Mouse (Mus musculus): ENCODE measurements around the gene Nt5dc3. TPM values are rescaled to one million over a fixed set of nuclear protein-coding genes. Genes with fewer than 3 reads are reported as not detected.
A peak's percentile ranks its signal among the peaks of the same experiment; 100 is the strongest.

Gene Nt5dc3
- polyA plus RNA-seq, 1 experiment from 2014 or later, result 2.1 TPM

DNA sequence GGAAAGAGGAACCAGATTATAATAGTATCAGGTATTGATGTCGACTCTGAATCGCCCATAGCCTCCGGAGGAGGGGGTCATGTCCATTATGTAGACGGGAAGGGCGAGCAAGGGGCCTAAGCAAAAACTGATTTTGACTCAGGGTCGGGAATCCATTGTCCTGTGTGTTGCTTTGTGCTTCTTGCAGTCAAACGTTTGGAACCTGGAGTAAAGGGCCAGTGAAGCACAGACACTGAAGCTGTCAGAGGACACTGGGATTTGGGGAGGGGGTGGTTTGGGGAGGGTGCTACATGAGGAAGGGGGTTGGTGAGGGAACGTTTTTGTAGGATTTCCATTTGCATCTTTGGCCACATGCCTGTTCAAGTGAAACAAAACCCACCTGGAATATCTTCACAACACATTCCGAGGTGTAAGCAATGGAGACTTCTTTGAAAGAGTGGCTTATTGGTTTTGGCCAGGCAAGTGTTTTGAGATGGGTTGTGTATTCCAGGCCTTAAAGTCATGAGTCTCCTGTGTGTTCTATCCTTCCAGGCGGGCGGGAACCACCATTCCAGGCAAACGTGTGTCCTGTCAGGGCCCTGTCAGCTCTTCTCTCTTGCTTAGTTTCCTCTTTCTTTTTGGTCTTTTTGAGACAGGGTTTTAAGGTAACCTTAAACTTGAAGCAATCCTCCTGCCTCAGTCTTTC lies 1.2 kb downstream of the Nt5dc3 start:
- Histone ChIP-seq H3K36me3 (no peaks in the 10 kb centered on the region), H3K9ac (peak overlapping the region; percentile 92), H3K27ac (replicated peaks) (peak overlapping the region; percentile 90; the same call in 1 of the 2 replicates), H3K4me2 (peak overlapping the region; percentile 95), H3K4me1 (peaks cover 58% of the 10 kb centered on the region), H3K4me3 (peak overlapping the region; percentile 84), H3K9me3 (no peaks in the 10 kb centered on the region), H3K27me3 (replicated peaks) (no peaks in the 10 kb centered on the region)
- 20% methylated on average over 12 of the region's 12 CpGs for WGBS
- no peak for ATAC-seq (ENCODE audit: extremely low read depth, insufficient number of reproducible peaks, low FRiP score, low TSS enrichment)

GRCm38 (mm10) chr10:86781641-86782040 lies 2.8 kb downstream of the Nt5dc3 start:
- Histone ChIP-seq H3K27ac (replicated peaks) (no peak overlapping the region), H3K4me2 (no peak overlapping the region), H3K9ac (no peak overlapping the region; the same call in 1 of the 2 replicates), H3K27me3 (replicated peaks) (no peaks in the 10 kb centered on the region), H3K4me1 (peaks cover 62% of the 10 kb centered on the region), H3K36me3 (no peaks in the 10 kb centered on the region), H3K9me3 (no peaks in the 10 kb centered on the region), H3K4me3 (no peak overlapping the region)
- 47% methylated on average over 5 of the region's 5 CpGs for WGBS
- no peak for ATAC-seq (ENCODE audit: extremely low read depth, insufficient number of reproducible peaks, low FRiP score, low TSS enrichment)

- Histone ChIP-seq H3K4me1 (peaks cover 54% of the 10 kb centered on the region), H3K27me3 (replicated peaks) (no peaks in the 10 kb centered on the region), H3K4me3 (no peak overlapping the region), H3K36me3 (no peaks in the 10 kb centered on the region), H3K27ac (replicated peaks) (no peak overlapping the region; the same call in 1 of the 2 replicates), H3K9ac (no peak overlapping the region), H3K4me2 (no peak overlapping the region), H3K9me3 (no peaks in the 10 kb centered on the region)
- no peak for ATAC-seq (ENCODE audit: extremely low read depth, insufficient number of reproducible peaks, low FRiP score, low TSS enrichment)
- WGBS, result 69% methylated on average over 5 of the region's 5 CpGs
These were observed 3.9 kb downstream of the Nt5dc3 start for GRCm38 (mm10) chr10:86782656-86783055.

DNA sequence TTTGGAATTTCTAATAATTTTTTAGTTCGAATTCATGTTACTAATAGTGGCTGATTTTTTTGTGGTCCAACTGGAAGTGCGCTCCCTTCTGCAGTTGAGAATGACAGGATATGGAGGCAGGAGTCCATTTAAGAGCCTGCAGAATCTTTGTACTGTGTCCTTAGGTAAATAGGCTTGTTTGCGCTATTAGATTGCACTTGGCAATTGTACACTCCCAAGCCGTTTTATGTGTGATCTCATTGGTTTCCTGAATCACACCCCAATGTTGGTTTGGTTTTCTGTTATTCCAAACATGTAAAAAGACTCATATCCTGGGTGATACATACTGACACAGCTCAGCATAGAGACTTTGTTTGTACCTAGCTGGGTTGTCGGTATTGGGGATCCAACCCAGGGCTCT lies 4.8 kb downstream of the Nt5dc3 start:
- ATAC-seq (ENCODE audit: extremely low read depth, insufficient number of reproducible peaks, low FRiP score, low TSS enrichment), result no peak
- 86% methylated on average over 5 of the region's 5 CpGs for WGBS
- no peak overlapping the region for H3K4me2 ChIP-seq
- no peak overlapping the region for H3K27ac ChIP-seq (replicated peaks)
- H3K9ac ChIP-seq, result no peak overlapping the region
- no peaks in the 10 kb centered on the region for H3K36me3 ChIP-seq
- H3K9me3 ChIP-seq, result no peaks in the 10 kb centered on the region
- no peak overlapping the region for H3K4me3 ChIP-seq
- H3K27me3 ChIP-seq (replicated peaks), result no peaks in the 10 kb centered on the region
- H3K4me1 ChIP-seq, result peaks cover 55% of the 10 kb centered on the region

- no peaks in the 10 kb centered on the region for H3K36me3 ChIP-seq
These were observed 5.4 kb downstream of the Nt5dc3 start for GRCm38 (mm10) chr10:86784126-86784675.

GRCm38 (mm10) chr10:86785396-86785795 lies 6.6 kb downstream of the Nt5dc3 start:
- H3K4me2 ChIP-seq, result no peak overlapping the region
- no peak overlapping the region for H3K27ac ChIP-seq (replicated peaks)
- no peaks in the 10 kb centered on the region for H3K27me3 ChIP-seq (replicated peaks)
- no peak for ATAC-seq (ENCODE audit: extremely low read depth, insufficient number of reproducible peaks, low FRiP score, low TSS enrichment)
- H3K4me1 ChIP-seq, result peaks cover 46% of the 10 kb centered on the region
- WGBS, result 70% methylated on average over 2 of the region's 2 CpGs
- H3K4me3 ChIP-seq, result no peak overlapping the region
- no peaks in the 10 kb centered on the region for H3K36me3 ChIP-seq
- no peak overlapping the region for H3K9ac ChIP-seq
- H3K9me3 ChIP-seq, result no peaks in the 10 kb centered on the region

More at GRCm38 (mm10) chr10:86784126-86784675, 5.4 kb downstream of the Nt5dc3 start:
- H3K4me1 ChIP-seq, result peaks cover 55% of the 10 kb centered on the region
- no peak overlapping the region for H3K9ac ChIP-seq
- H3K27me3 ChIP-seq (replicated peaks), result no peaks in the 10 kb centered on the region
- no peak for ATAC-seq (ENCODE audit: extremely low read depth, insufficient number of reproducible peaks, low FRiP score, low TSS enrichment)
- H3K9me3 ChIP-seq, result no peaks in the 10 kb centered on the region
- WGBS, result 83% methylated on average over 5 of the region's 5 CpGs
- no peak overlapping the region for H3K4me3 ChIP-seq
- H3K4me2 ChIP-seq, result no peak overlapping the region
- no peak overlapping the region for H3K27ac ChIP-seq (replicated peaks)

DNA sequence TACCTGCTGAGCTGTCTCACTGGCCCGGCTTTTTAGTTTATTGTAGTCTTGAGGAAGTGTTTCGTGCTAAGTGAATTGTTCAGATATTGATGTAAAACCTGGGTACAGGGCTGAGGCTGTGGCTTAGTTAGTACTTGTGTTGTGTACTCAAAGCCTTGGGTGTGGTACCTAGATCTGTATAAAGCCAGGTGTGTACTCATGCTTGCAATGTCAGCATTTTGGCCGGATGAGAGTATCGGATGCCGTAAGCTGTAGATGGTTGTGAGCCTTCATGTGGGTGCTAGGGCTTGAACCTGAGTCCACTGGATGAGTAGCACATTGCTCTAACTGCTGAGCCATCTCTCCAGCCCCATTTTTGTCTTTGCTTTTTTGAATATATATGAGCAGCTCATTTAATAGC lies 7.3 kb downstream of the Nt5dc3 start:
- H3K9ac ChIP-seq, result no peak overlapping the region
- 97% methylated on average over 5 of the region's 5 CpGs for WGBS
- no peak overlapping the region for H3K27ac ChIP-seq (replicated peaks)
- no peaks in the 10 kb centered on the region for H3K9me3 ChIP-seq
- no peak overlapping the region for H3K4me2 ChIP-seq
- H3K4me1 ChIP-seq, result peaks cover 41% of the 10 kb centered on the region
- H3K36me3 ChIP-seq, result no peaks in the 10 kb centered on the region
- no peak for ATAC-seq (ENCODE audit: extremely low read depth, insufficient number of reproducible peaks, low FRiP score, low TSS enrichment)
- no peaks in the 10 kb centered on the region for H3K27me3 ChIP-seq (replicated peaks)
- H3K4me3 ChIP-seq, result no peak overlapping the region

- no peaks in the 10 kb centered on the region for H3K27me3 ChIP-seq (replicated peaks)
- ATAC-seq (ENCODE audit: extremely low read depth, insufficient number of reproducible peaks, low FRiP score, low TSS enrichment), result no peak
- WGBS, result 56% methylated on average over 5 of the region's 5 CpGs
- no peaks in the 10 kb centered on the region for H3K9me3 ChIP-seq
- H3K27ac ChIP-seq (replicated peaks), result no peak overlapping the region
- H3K4me3 ChIP-seq, result no peak overlapping the region
- no peak overlapping the region for H3K4me2 ChIP-seq
- no peaks in the 10 kb centered on the region for H3K36me3 ChIP-seq
- no peak overlapping the region for H3K9ac ChIP-seq
- peaks cover 41% of the 10 kb centered on the region for H3K4me1 ChIP-seq
These were observed 9.4 kb downstream of the Nt5dc3 start for GRCm38 (mm10) chr10:86788193-86788592.

DNA sequence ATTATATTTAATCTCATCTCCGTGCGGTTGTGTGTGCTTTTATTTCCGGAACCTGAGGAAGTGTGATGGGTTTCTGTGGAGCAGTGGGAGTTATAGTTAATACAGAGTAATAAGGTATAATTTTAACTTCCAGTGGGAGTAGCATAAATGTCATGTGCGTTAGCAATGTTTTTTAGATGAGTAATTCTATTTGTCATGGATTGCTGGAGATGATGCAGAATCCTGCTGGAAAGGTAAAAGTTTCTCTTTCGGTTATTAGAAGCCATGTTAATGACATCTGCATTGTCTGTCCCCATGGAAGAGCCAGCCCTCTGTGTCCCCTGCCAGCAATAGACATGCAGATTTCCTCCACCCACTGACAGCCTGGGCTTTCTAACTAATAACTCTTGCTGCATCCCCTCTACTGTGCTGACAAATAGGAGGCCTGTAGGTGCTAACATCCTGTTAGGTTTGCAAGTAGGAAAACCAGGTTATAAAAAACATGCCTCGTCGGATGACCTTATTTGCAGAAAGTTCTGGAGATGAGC lies 10.4 kb downstream of the Nt5dc3 start:
- no peak overlapping the region for H3K9ac ChIP-seq
- H3K27ac ChIP-seq (replicated peaks), result no peak overlapping the region
- 77% methylated on average over 7 of the region's 7 CpGs for WGBS
- H3K9me3 ChIP-seq, result no peaks in the 10 kb centered on the region
- H3K4me3 ChIP-seq, result no peak overlapping the region
- no peak for ATAC-seq (ENCODE audit: extremely low read depth, insufficient number of reproducible peaks, low FRiP score, low TSS enrichment)
- H3K27me3 ChIP-seq (replicated peaks), result no peaks in the 10 kb centered on the region
- no peak overlapping the region for H3K4me2 ChIP-seq
- H3K36me3 ChIP-seq, result no peaks in the 10 kb centered on the region
- H3K4me1 ChIP-seq, result peaks cover 47% of the 10 kb centered on the region

GRCm38 (mm10) chr10:86791507-86792184 lies 12.8 kb downstream of the Nt5dc3 start:
- H3K4me2 ChIP-seq, result no peak overlapping the region
- H3K9ac ChIP-seq, result no peak overlapping the region
- 0 out of 2 replicates have a peak overlapping the region, but pooled peaks have one; percentile 12 for H3K27ac ChIP-seq (replicated peaks)
- no peak overlapping the region for H3K4me3 ChIP-seq
- no peak for ATAC-seq (ENCODE audit: extremely low read depth, insufficient number of reproducible peaks, low FRiP score, low TSS enrichment)
- H3K36me3 ChIP-seq, result no peaks in the 10 kb centered on the region
- no peaks in the 10 kb centered on the region for H3K27me3 ChIP-seq (replicated peaks)
- H3K4me1 ChIP-seq, result peaks cover 52% of the 10 kb centered on the region
- WGBS, result 61% methylated on average over 7 of the region's 7 CpGs
- no peaks in the 10 kb centered on the region for H3K9me3 ChIP-seq

DNA sequence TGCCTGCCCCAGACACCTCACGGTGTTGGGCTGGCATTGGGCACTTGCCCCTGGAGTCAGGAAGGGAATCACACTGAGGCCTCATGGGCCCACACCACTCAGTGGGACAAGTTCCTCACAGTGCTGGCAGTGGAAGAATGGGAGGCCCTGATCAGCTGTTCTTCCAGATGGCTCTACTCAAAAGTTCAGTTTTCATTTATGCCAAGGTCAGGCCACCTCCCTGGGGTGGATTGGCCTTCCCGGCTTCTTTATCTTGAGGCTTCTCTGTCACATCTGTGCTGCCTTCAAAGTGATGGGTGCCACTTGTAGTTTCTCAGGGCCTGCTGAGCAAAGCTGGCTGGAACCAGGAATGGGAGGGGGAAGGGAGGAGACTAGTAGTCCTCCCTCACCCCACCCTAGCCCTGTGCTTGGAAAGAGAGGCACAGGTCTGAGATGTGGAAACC lies 14.7 kb downstream of the Nt5dc3 start:
- WGBS, result 36% methylated on average over 2 of the region's 2 CpGs
- peak overlapping the region; percentile 37 for H3K9ac ChIP-seq
- no peak for ATAC-seq (ENCODE audit: extremely low read depth, insufficient number of reproducible peaks, low FRiP score, low TSS enrichment)

More for the DNA sequence above, 14.7 kb downstream of the Nt5dc3 start:
- no peaks in the 10 kb centered on the region for H3K36me3 ChIP-seq
- peak overlapping the region; percentile 78 for H3K27ac ChIP-seq (replicated peaks)
- H3K27me3 ChIP-seq (replicated peaks), result no peaks in the 10 kb centered on the region
- H3K4me3 ChIP-seq, result no peak overlapping the region
- no peak overlapping the region for H3K4me2 ChIP-seq
- H3K4me1 ChIP-seq, result peaks cover 45% of the 10 kb centered on the region
- no peaks in the 10 kb centered on the region for H3K9me3 ChIP-seq
